Mouse (Mus musculus) T-helper 1 cell (primary cell): Measurements from ENCODE around the gene Gmnc.

Source experiments
- in situ Hi-C: fragments of 300-600 bp; cut with MboI, MseI; formaldehyde crosslinking; loops from one replicate; pipeline ENCODE4 v1.15.1; 2025; ENCODE audit warnings: high pct_unique_total_duplicates

The Gmnc gene

GRCm38 (mm10) chr16:26991477-26992300 is at the start of gene Gmnc:
Gene Gmnc, minus strand, starts transcription at chr16:26991652.
- in situ Hi-C loops: no loop called here

DNA sequence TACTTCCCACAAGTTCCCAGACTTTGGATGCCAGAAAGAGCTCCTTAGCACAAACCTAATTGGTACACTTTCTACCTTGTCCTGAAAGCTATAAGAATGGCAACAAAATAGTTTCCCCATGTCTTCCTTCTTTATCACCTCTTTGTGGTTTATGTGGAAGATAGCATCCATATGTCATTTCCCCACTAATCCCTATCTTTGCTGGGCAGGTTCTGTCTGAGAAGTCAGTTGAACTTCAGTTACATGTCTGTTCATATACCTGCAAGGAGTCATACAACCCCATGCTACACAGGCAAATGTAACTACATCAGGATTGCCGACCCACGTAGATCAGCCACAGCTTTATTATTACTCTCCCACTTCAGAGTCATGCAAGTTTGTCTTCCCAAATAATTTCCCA is 35.8 kb upstream of the Gmnc start:
- in situ Hi-C loops: no loop called here

DNA sequence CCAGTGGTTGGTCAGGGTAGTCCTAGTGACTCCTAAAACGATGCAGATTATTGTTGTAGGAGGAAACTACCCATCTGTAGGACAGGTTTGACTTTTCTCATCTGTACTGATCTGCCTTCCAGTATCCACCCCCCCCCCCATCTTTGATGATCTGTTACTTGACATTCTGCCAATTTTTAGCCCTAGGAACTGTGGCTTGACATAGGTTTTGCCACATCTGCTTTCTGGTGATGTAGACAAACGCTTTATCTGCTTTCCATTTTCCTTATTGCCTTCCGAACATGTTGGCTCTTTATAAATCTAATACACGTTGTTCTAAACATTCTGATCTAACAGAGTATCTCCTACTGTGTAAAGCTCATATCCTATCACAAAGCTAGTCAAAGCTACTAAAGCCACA is 34.8 kb upstream of the Gmnc start:
- in situ Hi-C loops: no loop called here

DNA sequence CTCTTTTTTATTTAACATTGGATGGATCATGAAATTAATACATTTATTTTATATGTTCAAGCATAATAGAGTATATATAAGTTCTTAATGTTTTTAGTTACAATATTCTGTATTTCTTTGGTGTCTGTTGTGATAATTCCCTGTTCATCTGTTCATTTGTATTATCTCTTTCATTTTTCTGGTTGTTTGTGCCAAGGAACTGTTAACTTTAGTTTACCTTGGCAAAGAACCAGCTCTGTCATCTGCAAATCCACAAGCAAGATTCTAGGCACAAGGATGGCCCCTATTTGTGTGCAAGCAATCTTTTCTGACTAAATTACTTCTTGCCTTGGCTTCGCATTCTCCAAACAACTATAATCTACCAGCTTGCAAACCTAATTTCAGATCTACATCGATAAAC is 31.3 kb upstream of the Gmnc start:
- in situ Hi-C loops: no loop called here

GRCm38 (mm10) chr16:27017309-27017708 is 25.9 kb upstream of the Gmnc start:
- in situ Hi-C loops: no loop called here

- in situ Hi-C loops: no loop called here
These were observed 11.3 kb upstream of the Gmnc start for GRCm38 (mm10) chr16:27002714-27003113.

- in situ Hi-C loops: no loop called here
These were observed 8.1 kb upstream of the Gmnc start for GRCm38 (mm10) chr16:26999563-26999962.

- in situ Hi-C loops: loop anchor here (5.0 kb wide), 1 partner anchor 468 kb away; no protein-coding TSS in a partner anchor
These were observed 1.8 kb downstream of the Gmnc start for GRCm38 (mm10) chr16:26989415-26990315.

- in situ Hi-C loops: loop anchor here (5.0 kb wide), 1 partner anchor 469 kb away; no protein-coding TSS in a partner anchor
These were observed 3.3 kb downstream of the Gmnc start for GRCm38 (mm10) chr16:26988188-26988587.

GRCm38 (mm10) chr16:26985796-26986195 is 5.7 kb downstream of the Gmnc start:
- in situ Hi-C loops: loop anchor here (5.0 kb wide), 1 partner anchor 472 kb away; no protein-coding TSS in a partner anchor

DNA sequence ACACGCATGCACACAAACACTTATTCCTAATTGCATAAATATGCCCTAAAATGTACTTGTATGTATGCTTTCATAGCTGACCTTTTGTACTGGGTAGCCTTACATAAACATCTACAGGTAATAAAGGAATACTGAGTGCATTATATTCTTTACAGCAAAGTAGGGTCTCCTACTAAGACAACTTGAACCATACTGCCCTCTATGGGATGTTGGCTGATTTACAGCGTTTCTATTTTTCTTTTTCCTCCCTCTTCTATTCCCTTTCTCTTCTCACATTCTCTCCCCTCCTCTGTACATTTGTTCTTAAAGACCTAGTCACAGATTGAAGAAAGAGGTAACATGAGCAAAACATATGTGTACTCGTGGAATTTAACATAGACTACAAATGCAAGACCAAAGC is 9.3 kb downstream of the Gmnc start:
- in situ Hi-C loops: no loop called here

GRCm38 (mm10) chr16:26967967-26968366 is 23.5 kb downstream of the Gmnc start:
- in situ Hi-C loops: no loop called here

DNA sequence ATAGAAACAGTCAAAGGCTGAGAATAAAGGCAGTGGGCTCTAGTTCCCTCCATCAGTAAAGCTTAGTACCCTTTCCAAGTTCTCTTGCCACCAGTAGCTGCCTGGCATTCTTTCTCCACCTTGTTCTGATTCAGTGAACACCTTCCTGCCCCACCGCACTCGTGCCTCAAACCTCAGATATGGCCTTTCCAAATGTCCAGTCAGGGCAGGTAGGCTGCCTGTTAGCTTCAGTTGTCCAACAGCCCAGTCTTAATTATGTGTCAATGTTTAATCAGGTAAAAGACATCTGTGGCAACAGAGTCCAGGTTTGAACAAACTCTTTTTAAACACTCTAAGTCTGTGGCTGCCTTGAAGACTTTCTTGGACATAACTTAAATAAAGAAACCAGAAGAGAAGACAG is 24.6 kb downstream of the Gmnc start:
- in situ Hi-C loops: no loop called here

GRCm38 (mm10) chr16:26961971-26962370 is 29.5 kb downstream of the Gmnc start:
- in situ Hi-C loops: no loop called here

DNA sequence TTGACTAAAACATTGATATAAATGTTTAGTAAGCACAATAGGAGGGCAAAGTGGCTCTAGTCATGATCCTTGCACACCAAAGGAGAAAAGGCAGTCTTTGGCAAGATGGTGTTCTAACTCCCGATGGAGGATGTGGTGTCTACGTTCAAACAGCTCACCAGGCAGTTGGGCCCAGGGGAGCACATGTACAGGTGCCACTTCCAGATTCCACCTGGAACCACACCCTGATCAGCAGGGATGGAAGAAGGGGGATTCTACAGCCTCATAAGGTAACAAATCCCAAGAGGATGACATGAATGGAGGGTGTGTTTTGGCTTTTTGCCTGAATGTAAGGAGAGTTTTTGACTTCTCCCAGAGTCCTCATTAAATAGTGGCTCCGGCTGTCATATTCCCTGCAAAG is 39.9 kb downstream of the Gmnc start:
- in situ Hi-C loops: loop anchor here (5.0 kb wide), 1 partner anchor 59 kb away; no protein-coding TSS in a partner anchor

DNA sequence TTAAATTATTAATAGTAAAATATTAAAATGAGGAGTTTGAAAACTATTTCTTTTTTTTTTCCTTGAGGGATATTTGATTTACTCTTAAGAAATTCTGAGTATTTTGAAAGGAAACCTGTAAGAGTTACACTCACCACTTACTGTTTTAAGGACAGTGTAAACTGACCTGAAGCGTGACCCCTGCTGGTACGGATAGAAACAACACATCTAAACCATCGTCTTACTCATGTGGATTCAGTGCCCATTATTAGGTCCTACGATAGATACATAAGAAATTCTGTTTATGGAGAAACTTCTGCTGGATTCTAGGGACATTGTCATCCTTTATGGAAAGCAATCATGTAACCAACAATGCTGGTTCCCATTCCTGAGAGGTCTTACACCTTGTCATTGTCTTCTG is 41.2 kb downstream of the Gmnc start:
- in situ Hi-C loops: loop anchor here (5.0 kb wide), 1 partner anchor 58 kb away; no protein-coding TSS in a partner anchor

DNA sequence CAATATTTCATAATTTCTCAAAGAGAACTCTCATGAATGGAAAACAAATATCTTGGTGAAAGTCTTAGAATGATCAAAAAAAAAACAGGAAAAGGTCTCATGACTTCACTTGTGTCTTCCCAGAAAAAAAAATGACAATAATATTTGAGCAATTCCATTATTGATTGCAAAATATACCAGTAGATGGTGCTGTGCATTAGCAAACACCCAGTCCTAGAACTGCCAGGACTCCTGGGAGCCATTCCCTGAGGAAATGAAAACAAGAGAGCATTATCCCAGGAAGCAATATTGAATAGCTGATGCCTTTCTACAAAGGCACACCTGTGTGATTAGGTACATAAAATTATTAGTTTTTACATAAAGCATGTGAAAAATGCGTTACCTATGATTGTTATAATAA is 87.5 kb downstream of the Gmnc start:
- in situ Hi-C loops: no loop called here

- in situ Hi-C loops: no loop called here
These were observed 90.0 kb downstream of the Gmnc start for GRCm38 (mm10) chr16:26901471-26901870.

DNA sequence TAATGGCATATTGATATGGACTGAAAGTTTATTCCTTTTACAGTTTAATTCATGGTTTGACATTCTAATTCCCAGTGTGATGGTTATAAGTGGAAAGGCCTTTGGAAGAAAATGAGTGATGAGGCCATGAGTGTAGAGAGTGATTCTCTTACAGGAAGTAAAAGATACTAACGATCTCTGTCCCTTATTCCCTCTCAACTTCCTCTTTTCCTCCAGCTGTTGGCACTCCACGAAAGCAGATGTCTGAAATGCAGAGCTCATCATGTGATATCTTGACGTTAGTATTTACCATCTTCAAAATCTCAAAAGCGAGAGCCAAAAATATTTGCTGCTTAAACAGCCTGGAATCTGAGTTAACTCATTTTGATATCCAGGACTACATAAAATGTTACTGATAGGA is 105.1 kb downstream of the Gmnc start:
- in situ Hi-C loops: no loop called here

GRCm38 (mm10) chr16:26876885-26877284 is 114.6 kb downstream of the Gmnc start:
- in situ Hi-C loops: no loop called here
